9 mouse cellular contexts compared by ENCODE assay signal in genomic region chr16:34909437-34909836, GRCm38 (mm10).
DNase-seq lines count a peak whose midpoint lies in the region; ATAC-seq and TF ChIP-seq lines count a peak whose summit lies in the region.
"Had no signal": no experiment of that assay in that cellular context is flagged by ENCODE, and none has a peak within 500 bp of the region (broad histone marks: within the 10 kb centered on the region; RNA-seq: fewer than 3 reads in every experiment).

No protein-coding gene starts in this region.

- 0 out of 2 replicates have a peak overlapping the region, but pooled peaks have one; percentile 10 for H3K4me2 ChIP-seq in heart, postnatal 0 days (ENCODE audit: low read depth, low read length)
- H3K4me2 ChIP-seq in stomach, embryonic 15.5 days = no peak overlapping the region

- H3K4me1 ChIP-seq in heart, postnatal 0 days (ENCODE audit: control insufficient read depth, insufficient read depth) = peaks cover 22% of the 10 kb centered on the region
- no peaks in the 10 kb centered on the region; the same call in 1 of the 2 replicates for H3K4me1 ChIP-seq in stomach, embryonic 15.5 days

- TF ChIP-seq EP300 in heart, postnatal 0 days (IDR thresholded peaks at IDR 0.05; ENCODE audit: low read depth) = peak; percentile 97

- peak overlapping the region; percentile 32 for H3K27ac ChIP-seq in layer of hippocampus, adult 2 months
- H3K27ac ChIP-seq in heart, postnatal 0 days (ENCODE audit: low read depth) = peak overlapping the region; percentile 92
- H3K27ac ChIP-seq in stomach, embryonic 15.5 days = peak overlapping the region; percentile 62
- H3K27ac ChIP-seq: macrophage had no signal

- 49% methylated on average over 6 of the region's 6 CpGs for WGBS in heart, postnatal 0 days
- WGBS in stomach, embryonic 15.5 days = 49% methylated on average over 6 of the region's 6 CpGs

- TF ChIP-seq CTCF in layer of hippocampus, adult 2 months (conservative IDR thresholded peaks at IDR 0.05) = no peak
- TF ChIP-seq CTCF in heart, postnatal 0 days (IDR thresholded peaks at IDR 0.05; ENCODE audit: low read depth) = no peak

- H3K9ac ChIP-seq in heart, postnatal 0 days (replicated peaks; ENCODE audit: low read depth, low read length) = no peak overlapping the region; the same call in 1 of the 2 replicates
- H3K9ac ChIP-seq in stomach, embryonic 15.5 days = no peak overlapping the region

- peak; percentile 72 for ATAC-seq in heart, postnatal 0 days (ENCODE audit: insufficient read depth, low read depth)
- no peak for ATAC-seq in stomach, embryonic 15.5 days (ENCODE audit: insufficient read depth, low FRiP score, low read depth)

- H3K9me3 ChIP-seq in heart, postnatal 0 days (replicated peaks; ENCODE audit: control insufficient read depth, low read length) = no peaks in the 10 kb centered on the region
- no peaks in the 10 kb centered on the region for H3K9me3 ChIP-seq in stomach, embryonic 15.5 days

- no peak overlapping the region for H3K4me3 ChIP-seq in layer of hippocampus, adult 2 months
- no peak overlapping the region for H3K4me3 ChIP-seq in heart, postnatal 0 days (ENCODE audit: low read depth, low read length)
- no peak overlapping the region for H3K4me3 ChIP-seq in stomach, embryonic 15.5 days (replicated peaks)

- H3K36me3 ChIP-seq in heart, postnatal 0 days (replicated peaks; ENCODE audit: control insufficient read depth, insufficient read depth, low read length) = no peaks in the 10 kb centered on the region
- no peaks in the 10 kb centered on the region for H3K36me3 ChIP-seq in stomach, embryonic 15.5 days

- DNase-seq in layer of hippocampus, adult 2 months (ENCODE audit: low spot score in 2 of 2) = no peak
- no peak for DNase-seq in layer of hippocampus, adult 11-12 months (ENCODE audit: low spot score)
- DNase-seq in heart, postnatal 0 days (ENCODE audit: low spot score) = peak; percentile 71
- peak; percentile 60 to 86 for DNase-seq in kidney, postnatal 25 days
- no peak for DNase-seq in urinary bladder, postnatal 4 days (ENCODE audit: low spot score in 2 of 2)
- DNase-seq in MN1 (ENCODE audit: low spot score) = no peak
- DNase-seq in ovary, postnatal 14 days (ENCODE audit: low spot score) = no peak

- no peaks in the 10 kb centered on the region for H3K27me3 ChIP-seq in heart, postnatal 0 days (ENCODE audit: control insufficient read depth, insufficient read depth, low read length)
- no peaks in the 10 kb centered on the region for H3K27me3 ChIP-seq in stomach, embryonic 15.5 days (replicated peaks)

Comparison
In these comparisons a context has a peak if more than half of its experiments do, and no peak if none do; other contexts are left out.
1. DNase-seq: peak in heart, postnatal 0 days (single experiment) and kidney, postnatal 25 days (2 of 2); none in layer of hippocampus, adult 2 months (0 of 2), layer of hippocampus, adult 11-12 months (single experiment), urinary bladder, postnatal 4 days (0 of 2), MN1 (single experiment) and ovary, postnatal 14 days (single experiment).
2. H3K27ac ChIP-seq: peak in every context shown above with its lines; median percentile 92 in heart, postnatal 0 days; 62 in stomach, embryonic 15.5 days; 32 in layer of hippocampus, adult 2 months.